Comparison of ENCODE assay signal across 11 mouse cellular contexts in the genomic region with DNA sequence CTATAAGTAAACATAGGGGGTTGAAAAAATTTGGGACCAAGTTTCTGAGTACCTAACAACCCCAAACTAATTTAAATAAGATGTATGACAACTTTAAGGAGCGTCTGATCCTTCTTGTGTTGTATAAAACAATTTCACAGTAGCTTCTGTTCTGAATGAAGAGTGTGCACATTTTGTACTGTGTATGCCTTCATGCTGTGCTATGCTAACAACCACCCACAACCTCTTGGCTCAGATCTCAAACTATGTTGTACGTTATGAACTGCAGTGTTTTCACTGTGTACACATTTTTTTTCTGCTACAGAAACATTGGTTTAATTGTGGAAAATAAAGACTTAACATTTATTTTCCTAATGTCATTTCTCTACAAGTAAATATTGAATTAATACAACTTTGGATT.
"Had no signal": no experiment of that assay in that cellular context is flagged by ENCODE, and none has a peak within 500 bp of the region (broad histone marks: within the 10 kb centered on the region; RNA-seq: fewer than 3 reads in every experiment).

No protein-coding gene starts in this region.

- DNase-seq: kidney, adult 18-20 months; kidney, postnatal 10 days; liver; liver, embryonic 13.5 days; liver, postnatal 0 days; lung, postnatal 14 days; retina, postnatal 1 day; right cerebral cortex, postnatal 25 days; thymus, postnatal 4 days had no signal

- ATAC-seq: intestine, embryonic 15.5 days; liver, postnatal 0 days; midbrain, embryonic 15.5 days had no signal
